Mouse (Mus musculus): ENCODE results near the gene Fhl3.

- TF ChIP-seq CTCF (conservative IDR thresholded peaks at IDR 0.05; ENCODE audit: low read length) (no peak), NANOG (IDR thresholded peaks at IDR 0.05; ENCODE audit: borderline replicate concordance, low read length) (no peak), POU5F1 (IDR thresholded peaks at IDR 0.05; ENCODE audit: borderline replicate concordance, low read length) (no peak)
Observed at GRCm38 (mm10) chr4:124742839-124743238, 42.3 kb downstream of the Fhl3 start.
